Mouse (Mus musculus): ENCODE results near the gene Tctex1d2.
A peak's percentile ranks its signal among the peaks of the same experiment; 100 is the strongest.

The Tctex1d2 gene

DNA sequence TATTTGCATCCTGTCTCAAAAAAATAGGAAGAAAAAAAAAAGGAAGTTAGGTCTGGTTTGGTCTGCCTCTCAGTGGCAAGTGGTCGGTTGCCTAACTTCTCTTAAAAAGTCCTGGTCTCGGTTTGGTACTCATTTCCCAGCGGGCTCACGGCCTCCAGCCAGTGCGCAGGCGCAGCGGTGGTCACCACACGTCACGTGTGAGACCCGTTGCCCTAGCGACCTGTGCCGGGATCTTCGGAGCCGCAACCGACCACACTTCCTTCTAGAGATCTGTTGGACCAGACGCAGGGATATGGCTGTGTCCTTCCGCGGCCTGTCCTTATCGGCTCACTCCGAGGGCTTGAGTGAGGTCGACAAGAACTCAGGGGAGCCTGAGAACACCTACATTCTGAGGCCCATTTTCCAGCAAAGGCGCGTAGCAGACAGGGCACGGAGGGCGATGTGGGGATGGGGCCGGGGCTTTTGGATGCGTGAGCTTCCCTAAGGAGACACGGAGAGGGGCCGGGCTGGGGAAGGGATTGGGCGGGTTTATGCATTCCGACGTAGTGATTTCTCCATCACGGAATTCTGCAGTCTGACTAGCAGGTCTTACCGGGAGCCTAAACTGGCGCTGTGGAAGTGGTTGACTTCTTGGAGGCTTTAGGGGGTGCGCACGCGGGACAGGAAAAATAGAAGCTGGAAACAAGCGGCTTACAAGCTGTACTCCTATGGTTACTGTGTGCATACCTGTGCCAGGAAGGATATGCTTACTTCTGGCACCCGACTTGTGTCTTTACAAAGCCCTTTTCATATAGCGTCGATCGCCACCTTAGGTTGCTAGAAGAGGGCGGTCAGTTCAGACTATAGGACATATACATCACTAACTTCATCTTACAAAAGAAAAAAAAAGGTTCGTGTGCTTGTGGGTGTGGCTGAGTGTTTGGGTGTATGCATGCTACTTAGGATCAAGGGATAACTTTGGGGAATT lies at the start of gene Tctex1d2:
Gene Tctex1d2, plus strand, starts transcription at position 186 of the 967 bp plus-strand sequence.
- peak; percentile 96 to 98 for DNase-seq

DNA sequence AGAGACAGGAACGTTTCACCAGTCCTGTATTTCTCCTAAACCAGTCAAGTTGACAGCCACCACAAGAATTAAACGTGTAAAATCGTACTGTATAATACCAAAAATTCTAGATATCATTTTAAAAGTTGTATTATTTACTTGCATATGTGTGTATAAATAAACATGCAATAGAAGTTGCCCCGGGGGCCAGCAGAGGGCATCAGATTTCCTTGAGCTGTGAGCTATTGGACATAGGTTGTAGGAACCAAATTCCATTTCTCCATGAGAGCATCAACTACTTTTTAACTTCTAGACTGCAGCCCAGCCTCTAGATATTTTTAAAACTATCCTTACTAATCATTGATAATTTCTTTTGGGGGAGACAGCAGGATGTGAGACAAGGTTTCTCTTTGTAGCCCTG lies 48.2 kb upstream of the Tctex1d2 start:
- peak; percentile 71 to 73 for DNase-seq

DNA sequence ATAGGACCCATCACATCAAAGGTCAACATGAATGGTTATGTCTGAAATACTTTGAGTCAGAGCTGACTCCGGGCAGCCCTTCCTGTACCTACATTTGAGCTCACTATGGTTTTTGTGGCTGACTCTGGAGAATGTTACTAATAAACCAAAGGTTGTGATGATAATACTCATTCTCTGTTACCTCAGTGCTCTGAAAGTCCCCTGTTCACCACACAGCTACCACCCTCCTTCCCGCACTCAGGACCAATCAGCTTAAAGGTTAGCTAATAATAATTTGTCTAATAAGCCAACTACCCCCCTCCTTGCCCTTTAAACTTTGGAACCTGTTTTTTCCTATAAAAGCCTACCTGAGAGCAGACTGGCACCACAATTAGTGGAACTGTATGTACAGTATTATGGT lies 39.9 kb upstream of the Tctex1d2 start:
- no peak for DNase-seq

DNA sequence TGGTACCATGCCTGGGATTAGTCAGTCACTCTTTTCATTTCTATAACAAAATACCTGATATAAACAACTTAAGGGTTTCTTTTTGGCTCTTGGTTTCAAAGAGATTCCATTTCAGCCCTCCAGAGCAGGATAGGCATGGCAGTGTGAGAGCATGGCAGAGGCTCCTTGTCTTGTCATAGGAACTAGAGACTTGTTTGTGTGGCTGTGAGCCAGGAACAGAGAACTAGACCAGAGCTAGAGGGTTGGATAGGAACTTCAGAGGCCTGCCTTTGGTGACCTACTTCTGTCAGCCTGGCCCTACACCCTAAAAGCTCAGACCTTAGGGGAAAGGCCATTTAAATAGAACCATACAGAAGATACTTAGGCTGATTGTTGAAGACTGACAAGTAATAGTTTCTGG lies 36.6 kb upstream of the Tctex1d2 start:
- no peak for DNase-seq

DNA sequence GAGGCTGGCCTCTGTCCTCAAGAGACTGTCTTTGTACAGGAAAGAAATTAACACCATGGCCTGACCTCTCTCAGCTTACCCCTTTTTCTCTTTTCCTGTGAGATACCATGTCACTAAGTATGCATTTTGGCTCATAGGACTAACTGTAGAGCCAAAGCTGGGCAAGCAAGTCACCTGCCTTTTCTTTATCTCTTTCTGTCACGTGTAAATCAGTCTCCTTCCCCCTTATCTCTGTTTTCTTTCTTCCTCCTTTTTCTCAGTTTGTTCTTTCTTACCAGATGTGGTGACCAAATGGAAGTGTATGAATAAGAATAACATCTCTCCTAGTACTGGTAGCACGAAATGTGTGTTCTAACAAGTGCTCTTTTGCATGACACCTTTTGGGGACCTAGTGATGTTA lies 34.6 kb upstream of the Tctex1d2 start:
- DNase-seq: no peak

DNA sequence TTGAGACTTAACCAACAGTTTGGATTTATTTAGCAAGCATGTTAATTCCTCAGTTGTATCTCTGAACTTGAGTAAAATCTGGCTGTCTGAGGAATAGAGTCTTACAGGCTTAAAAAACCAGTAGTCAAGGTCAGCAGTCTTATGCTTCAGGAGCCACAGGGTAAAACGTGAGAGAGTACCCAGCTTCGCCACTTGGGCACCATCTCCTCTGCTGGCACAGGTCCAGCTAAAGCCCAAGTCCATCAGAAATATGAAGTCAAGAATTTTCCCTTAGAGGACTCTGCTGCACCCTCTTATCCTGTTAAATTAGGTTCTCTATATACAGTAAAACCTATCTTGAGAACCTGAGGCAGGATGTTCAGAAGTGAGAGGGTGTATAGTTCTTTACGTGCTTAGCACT lies 32.7 kb upstream of the Tctex1d2 start:
- peak; percentile 15 to 27 for DNase-seq

DNA sequence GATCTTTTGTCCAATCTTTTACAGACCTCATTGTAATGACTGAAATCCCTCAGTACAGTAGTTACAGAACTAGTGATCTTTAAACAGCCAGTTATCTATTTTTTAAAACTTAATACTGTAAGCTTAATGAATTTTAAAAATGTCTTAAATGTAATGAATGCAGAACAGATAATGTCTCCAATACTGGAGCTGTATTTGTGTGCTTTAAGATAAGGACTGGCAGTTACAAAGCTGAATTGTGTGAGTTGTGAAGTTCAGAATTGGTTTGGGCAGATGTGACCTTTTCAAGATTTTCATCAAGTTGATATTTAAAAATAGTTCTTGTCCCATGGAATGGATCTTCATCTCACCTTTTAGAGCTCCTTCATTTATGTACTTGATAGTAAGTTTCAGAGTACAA lies 30.5 kb upstream of the Tctex1d2 start:
- DNase-seq: no peak

DNA sequence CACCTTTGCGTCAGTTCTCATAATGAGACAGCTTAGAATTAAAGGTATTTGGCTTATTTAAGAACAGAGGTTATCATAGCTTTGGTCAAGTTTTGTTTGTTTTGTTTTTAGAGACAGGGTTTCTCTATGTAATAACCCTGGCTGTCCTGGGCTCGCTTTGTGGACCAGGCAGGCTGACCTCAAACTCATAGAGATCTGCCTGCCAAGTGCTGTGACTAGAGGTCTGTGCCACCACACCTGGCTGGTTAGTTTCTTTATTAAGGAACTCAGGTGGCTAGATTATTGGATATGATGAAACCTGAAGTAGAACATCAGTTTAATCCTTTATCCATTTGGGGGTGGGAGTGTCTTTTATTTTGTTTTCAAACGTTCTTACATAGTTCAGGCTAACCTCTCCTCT lies 29.7 kb upstream of the Tctex1d2 start:
- no peak for DNase-seq

DNA sequence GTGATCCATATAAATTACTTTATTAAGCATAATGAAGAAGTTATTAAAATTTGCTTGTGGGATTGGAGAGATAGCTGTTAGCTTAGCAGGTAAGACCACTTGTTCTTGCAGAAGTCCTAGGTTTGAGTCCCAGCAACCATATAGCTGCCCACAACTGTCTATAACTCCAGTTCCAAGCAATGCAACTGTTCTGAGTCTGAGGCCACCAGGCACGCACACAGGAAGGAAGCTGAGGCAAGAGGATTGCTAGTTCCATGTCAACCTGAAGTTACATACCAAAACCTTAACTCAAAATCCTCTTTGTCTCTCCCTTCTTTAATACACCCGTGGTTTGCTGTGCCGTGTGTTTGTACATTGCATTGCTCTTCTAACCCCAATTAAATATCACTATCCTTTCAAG lies 28.6 kb upstream of the Tctex1d2 start:
- no peak for DNase-seq

DNA sequence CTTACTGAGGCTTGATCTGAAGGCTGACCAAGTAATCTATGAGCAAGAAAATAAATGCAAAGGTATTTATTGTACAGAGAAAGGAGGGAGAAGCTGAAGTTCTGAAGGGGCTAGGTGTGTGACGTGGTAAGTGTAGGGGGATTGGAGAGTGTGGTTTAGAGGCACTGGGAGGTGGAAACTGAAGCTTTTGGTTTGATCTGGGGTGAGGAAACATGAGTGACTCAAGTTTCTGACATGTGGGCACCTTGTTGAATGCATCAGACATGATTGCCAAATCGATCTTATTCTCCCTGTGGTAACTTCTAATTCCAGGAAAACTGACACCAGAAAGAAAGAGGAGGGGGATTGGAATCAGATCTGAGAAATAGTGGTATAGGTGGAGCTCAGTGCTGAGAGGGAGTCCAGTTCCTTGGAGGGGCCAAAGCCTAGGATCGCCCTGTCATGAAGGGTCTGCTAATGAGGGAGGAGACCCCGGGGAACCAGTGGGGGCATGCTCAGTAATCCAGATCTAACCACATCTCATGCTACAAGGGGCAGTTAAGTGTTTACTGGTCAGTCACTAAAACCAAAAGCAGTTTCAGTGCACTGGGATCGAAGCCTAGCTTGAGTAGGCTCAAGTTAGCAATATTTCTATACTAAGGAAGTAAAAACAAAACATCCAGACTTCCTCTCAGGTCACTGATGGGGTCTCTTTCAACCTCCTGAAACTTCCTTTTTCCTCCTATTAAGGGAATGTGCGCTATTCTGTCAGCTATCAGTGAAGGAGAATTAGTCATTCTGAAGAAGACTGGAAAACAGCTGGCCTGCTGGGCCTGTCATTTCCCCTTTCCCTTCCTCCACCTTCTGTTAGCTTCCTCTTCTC lies 23.6 kb upstream of the Tctex1d2 start:
- no peak for DNase-seq

DNA sequence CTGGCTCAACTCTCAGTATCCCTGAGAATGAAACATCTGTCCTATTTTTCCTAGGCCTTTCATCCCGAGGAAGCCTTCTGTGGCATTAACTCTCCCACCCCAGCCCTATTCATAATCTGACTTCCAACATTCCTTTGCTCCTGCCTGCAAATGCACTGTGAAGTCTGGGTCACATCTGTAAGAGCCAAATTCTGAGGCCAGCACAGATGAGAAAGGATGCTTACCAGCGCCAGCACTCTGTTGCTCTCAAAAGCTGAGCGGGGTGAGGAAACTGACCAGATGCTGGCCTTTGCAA lies 23.0 kb upstream of the Tctex1d2 start:
- DNase-seq: peak in 1 of 2 experiments; percentile 5

DNA sequence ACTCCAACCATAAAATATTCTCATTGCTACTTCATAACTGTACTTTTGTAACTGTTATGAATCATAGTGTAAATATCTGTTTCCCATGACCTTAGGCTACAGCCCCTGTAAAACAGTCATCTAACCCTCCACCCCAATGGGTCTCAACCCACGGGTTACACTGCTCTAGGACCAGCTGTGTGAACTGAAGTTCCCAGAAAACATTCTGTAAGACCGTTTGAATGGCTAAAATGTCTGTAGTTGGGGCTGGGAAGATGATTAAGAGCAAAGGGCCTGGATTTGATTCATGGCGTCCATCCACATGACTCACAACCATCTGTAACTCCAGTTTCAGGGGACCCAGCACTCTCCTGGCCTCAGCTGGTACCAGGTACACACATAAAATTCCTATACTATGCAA lies 21.3 kb upstream of the Tctex1d2 start:
- no peak for DNase-seq

DNA sequence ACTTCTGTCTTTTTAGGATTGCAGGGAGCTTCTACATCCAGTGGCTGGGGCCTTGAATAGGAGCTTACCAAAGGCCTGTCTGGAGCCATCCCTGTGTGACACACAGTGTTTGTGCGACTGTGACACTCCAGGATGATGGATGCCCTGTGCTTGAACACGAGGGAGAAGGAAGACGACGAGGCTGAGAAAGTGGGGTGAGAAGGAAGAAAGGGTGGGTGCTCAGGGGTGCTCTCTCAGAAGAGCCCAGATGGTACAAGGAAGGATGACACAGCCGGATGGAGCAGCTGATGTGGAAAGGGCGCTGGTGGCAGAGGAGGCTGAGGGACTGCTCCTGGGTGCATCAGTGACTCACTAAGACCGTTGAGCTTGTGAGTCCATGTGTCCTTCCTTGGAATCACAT lies 19.2 kb upstream of the Tctex1d2 start, which contains the start of gene Tm4sf19:
Gene Tm4sf19, plus strand, starts transcription at position 240 of the 400 bp plus-strand sequence.
- no peak for DNase-seq

DNA sequence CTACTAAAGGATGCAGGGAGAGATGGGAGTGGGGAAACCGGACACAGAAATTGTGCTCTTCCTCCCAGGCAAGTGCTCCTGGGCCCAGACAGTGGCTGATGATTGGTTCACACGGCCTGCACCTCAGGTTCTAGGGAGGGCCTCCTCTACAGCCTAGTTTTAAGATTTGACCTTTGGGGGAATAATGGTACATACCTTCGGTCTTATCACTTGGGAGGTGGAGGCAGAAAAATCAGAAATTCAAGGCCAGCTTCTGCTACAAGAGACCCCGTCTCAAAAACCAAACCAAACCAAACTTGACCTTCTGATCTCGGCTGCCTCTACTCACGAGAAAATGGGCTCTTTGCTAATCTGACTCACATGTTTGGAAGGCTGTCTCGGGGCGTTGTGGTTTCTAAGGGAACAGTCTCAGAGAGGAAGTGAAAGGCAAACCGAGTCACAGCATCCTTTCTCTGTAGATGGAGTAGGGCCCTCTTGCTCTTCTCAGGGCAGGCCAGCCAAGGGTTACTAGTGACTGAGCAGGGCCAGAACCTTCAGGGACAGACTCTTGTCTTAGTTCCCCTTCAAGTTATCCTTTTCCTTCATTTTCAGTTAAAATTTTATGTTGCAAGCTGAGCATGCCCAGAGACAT lies 18.1 kb upstream of the Tctex1d2 start:
- no peak for DNase-seq

DNA sequence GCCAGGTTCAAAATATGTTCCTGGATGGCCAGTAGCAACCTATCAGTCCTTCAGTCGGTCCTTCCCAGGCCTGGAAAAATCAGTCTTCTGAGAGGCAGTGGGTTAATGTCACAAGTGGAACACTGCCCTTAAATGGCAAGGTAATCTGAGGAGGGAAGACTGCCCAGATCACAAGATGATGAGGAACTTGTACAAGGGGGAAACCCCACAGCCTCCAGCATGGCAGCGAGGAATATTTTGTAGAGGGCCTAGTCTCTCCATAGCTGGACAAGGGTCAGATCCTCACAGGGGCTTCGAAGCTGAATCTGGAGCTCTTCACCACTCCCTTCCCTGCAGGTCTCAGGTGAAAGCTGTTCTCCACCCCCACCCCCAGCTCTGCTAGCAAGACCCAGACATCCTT lies 16.7 kb upstream of the Tctex1d2 start:
- no peak for DNase-seq

DNA sequence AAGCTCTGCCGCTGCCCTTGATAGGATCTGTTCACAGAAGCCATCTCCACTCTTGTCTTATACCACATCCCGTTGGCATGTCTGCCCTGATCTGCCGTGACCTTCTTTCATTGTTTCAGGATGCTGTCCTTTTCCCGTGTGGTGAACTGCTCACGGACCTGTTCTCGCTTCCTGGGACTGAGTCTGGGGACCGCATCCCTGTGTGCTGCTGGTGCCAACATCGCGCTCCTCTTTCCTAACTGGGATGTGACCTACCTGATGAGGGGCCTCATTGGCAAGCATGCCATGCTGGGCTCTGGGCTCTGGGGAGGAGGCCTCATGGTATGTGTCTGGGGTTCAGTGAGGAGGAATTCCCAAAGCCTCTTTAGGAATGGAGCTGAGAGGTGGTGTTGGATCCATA lies 13.8 kb upstream of the Tctex1d2 start:
- DNase-seq: no peak

DNA sequence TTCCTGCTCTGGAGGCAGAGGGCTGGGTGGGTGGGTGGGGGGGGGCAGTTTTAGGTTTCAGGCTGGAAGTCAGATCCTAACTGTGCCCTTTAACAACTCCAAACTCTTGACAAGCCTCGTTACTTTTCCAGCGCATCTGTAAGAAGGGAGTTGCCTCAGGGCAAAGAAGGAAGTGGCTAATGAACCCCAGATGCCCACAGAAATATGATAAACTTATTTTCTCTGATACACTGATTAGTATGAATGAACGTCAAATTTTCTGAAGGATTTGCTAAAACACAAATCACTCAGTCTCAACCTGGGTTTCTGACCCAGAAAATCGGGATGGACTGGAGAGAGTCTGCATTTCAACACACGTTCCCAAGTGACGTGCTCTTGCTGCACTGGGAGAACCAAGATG lies 12.8 kb upstream of the Tctex1d2 start:
- DNase-seq: no peak

DNA sequence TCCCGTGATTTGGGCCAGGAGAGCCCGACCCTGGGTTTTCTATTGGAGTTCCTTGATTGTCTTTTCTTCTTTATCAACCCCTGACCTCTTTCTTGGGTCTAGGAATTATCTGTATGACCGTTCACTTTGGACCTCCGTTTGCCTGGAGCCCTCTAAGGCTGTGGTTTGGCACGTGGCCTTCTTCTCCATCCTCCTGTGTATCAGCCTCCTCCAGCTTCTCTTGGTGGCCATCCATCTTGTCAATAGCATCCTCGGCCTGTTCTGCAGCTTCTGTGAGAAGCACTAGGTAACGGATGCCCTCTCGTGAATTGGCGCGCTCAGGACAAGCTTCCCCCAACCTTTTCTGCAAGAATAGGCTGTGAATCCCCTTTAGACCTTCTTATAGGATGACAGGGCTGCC lies 11.8 kb upstream of the Tctex1d2 start:
- no peak for DNase-seq

DNA sequence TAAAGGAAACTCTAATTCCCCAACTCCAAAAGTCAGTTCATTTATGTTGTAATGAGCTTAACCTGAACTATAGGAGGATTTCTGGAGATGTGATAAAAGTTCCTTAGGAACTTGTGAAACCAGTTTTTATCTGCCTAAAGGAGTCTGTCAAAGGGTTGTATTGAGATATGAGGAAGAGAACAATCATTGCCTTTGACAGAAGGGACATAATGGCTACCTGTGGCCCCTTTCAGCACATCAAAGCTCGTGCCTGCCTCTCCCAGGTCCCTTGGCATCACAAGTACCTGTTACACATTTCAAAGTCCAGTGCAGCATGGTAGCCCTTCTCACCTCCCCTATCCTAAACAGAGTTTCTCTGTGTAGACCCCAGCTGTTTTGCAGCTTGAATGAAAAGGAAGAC lies 2.0 kb upstream of the Tctex1d2 start:
- no peak for DNase-seq

DNA sequence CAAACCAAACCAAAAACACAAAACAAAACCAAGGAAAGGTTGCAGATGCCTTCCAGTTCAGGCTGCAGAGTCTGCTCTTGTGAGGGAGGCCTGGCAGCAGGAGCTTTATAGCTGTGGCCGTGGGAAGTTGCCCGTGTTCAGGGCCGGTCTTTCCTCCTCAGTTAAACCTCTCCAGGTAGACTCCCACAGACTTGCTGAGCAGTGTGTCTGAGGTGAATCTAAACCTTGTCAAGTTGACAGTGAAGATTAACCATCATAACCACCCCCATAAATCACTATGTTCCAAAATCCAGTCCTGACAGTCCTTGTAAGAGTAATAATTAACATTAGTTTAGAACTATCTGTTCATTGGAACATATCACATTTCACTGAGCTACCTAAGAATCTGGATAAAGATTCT lies 8.0 kb downstream of the Tctex1d2 start:
- DNase-seq: no peak

DNA sequence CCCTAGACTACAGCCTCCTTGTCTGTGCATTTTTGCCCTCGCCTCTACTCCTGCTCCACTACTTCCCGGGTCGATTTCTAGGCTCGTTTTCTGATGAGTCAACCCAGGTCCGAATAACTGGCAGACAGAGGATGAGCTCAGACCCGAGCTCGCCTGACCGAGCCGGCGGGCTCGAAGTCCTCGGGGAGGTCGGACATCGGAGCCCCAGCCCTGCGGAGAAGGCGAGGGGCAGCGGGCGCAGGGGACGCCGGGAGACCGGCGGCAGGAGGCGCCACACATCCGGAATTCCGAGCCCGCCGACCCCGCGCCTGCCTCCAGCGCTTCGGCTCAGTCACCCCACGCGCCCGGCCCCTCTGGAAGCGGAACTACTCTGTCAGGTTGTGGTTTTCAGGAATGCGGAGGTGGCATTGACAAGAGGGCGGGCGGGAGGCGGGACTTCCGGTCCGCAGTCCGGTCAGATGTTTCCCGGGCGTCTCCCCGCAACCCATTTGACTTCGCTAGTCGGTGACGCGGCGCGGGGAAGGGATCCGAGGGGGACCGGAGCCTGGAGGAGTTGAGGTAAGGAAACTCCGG lies 11.1 kb downstream of the Tctex1d2 start, which contains the start of gene Pcyt1a:
Gene Pcyt1a, plus strand, starts transcription at position 448 of the 573 bp plus-strand sequence.
- DNase-seq: peak; percentile 94 to 97

DNA sequence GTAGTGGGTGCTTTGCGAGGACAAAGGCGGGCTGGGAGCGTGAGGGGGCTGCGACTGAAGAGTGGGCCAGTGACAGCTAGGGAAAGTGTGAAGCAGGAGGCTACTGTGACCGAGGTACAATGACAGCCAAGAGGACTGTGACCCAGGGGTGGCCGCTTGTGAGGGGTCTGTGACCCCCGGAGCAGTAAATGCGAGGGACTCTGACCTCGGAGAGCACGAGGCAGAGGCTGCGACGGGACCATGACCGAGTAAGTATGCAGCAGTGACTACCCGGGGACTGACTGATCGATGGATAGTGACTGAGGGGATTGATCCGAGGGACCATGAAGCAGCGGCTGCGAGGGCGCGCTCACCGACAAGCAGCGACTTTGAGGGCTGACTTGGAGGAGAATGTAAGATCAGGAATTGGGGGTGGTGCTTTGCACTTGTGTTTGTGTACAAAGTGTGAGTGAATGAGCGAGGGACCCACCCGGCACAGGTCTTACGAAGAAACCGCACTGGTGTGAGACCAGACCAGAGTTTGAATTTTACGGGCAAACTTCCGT lies 11.6 kb downstream of the Tctex1d2 start:
- no peak for DNase-seq

DNA sequence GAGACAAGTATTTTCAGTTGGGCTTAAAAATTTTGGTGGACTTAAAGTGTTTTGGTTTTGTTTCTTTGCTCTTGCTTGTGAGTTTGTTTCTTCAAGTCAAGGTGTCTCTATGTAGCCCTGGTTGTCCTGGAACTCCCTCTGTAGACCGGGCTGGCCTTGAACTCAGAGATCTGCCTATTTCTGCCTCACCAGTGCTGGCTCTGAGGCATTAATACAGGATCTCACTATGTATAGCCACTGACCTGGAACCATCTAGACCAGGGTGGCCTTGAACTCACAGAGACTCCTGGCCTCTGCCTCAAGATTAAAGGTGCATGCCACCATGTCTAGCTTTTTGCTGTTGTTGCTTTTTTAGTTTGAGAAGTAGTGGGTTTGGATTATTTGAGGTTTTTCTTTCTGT lies 12.4 kb downstream of the Tctex1d2 start:
- no peak for DNase-seq
